Mouse (Mus musculus): ENCODE results near the gene Olfr890.

GRCm38 (mm10) chr9:38180721-38181120, 38.4 kb downstream of the Olfr890 start, which contains the start of gene Olfr891:
- TF ChIP-seq GABPA (IDR thresholded peaks at IDR 0.05; ENCODE audit: low read depth, low read length) (no peak), ZMIZ1 (IDR thresholded peaks at IDR 0.05; ENCODE audit: low read depth, low read length) (no peak)

Measured in MEL (cell line).